Mouse (Mus musculus) neutrophil, adult 5-6 weeks (primary cell): ENCODE measurements around the gene Acaca. TPM values are rescaled to one million over a fixed set of nuclear protein-coding genes. Genes with fewer than 3 reads are reported as not detected.

Experiments used
- ATAC-seq: fragments of 151-379, 151-347 bp; 2 replicates; pipeline ENCODE4 v1.8.0; 2017; ENCODE audit warnings: mild to moderate bottlenecking, moderate TSS enrichment; ENCODE audit not compliant: insufficient number of reproducible peaks, poor library complexity, low FRiP score, severe bottlenecking; ENCODE audit errors: extremely low read depth
- total RNA-seq: library from RNA; stranded (forward); fragments of 200-1000 nt; gene quantifications from 2 replicates; pipeline ENCODE4 v1.2.3, GENCODE M21; 2017

Gene Acaca
- total RNA-seq, 1 experiment from 2014 or later: 23.2 TPM

GRCm38 (mm10) chr11:84141752-84142151, 12.3 kb downstream of the Acaca start:
- ATAC-seq: 0 out of 2 replicates have a peak, but pooled peaks have one; percentile 23

GRCm38 (mm10) chr11:84145201-84145798, 15.8 kb downstream of the Acaca start:
- ATAC-seq: no peak

GRCm38 (mm10) chr11:84146081-84146480, 16.6 kb downstream of the Acaca start:
- ATAC-seq: no peak

GRCm38 (mm10) chr11:84150884-84151283, 21.4 kb downstream of the Acaca start:
- ATAC-seq: no peak

- ATAC-seq: no peak
These were observed 27.2 kb downstream of the Acaca start for GRCm38 (mm10) chr11:84156535-84157262.

GRCm38 (mm10) chr11:84164123-84164522, 34.7 kb downstream of the Acaca start:
- no peak for ATAC-seq

GRCm38 (mm10) chr11:84164561-84164960, 35.1 kb downstream of the Acaca start:
- no peak for ATAC-seq

GRCm38 (mm10) chr11:84167046-84167526, 37.6 kb downstream of the Acaca start, which contains the start of gene Gm11437:
Gm11437 (minus strand) TSS chr11:84167476.
- ATAC-seq: no peak

- ATAC-seq: no peak
These were observed 39.3 kb downstream of the Acaca start for GRCm38 (mm10) chr11:84168701-84169288.

GRCm38 (mm10) chr11:84172539-84173435, 43.3 kb downstream of the Acaca start:
- ATAC-seq: no peak

- ATAC-seq: no peak
These were observed 49.1 kb downstream of the Acaca start for GRCm38 (mm10) chr11:84178571-84178970.

GRCm38 (mm10) chr11:84179226-84179953, 49.9 kb downstream of the Acaca start:
- peak; percentile 92 for ATAC-seq

- peak; percentile 41; the same call in 1 of the 2 replicates for ATAC-seq
These were observed 50.6 kb downstream of the Acaca start for GRCm38 (mm10) chr11:84179954-84180598.

- no peak for ATAC-seq
These were observed 51.8 kb downstream of the Acaca start for GRCm38 (mm10) chr11:84181286-84181685.

GRCm38 (mm10) chr11:84188530-84188929, 59.1 kb downstream of the Acaca start:
- ATAC-seq: no peak

GRCm38 (mm10) chr11:84190581-84191233, 61.2 kb downstream of the Acaca start:
- no peak for ATAC-seq

- no peak for ATAC-seq
These were observed 63.8 kb downstream of the Acaca start for GRCm38 (mm10) chr11:84193249-84193648.
